Mouse (Mus musculus) ES-E14 (cell line): ENCODE measurements around the gene Gtf2ird1. TPM values are rescaled to one million over a fixed set of nuclear protein-coding genes. Genes with fewer than 3 reads are reported as not detected.

Experiments
- DNase-seq: peaks from one replicate; pipeline ENCODE4 v3.0.0-alpha.2; 2013; ENCODE audit warnings: low read depth, low spot score
- H3K27ac ChIP-seq: 2 replicates; pipeline ENCODE4 v1.5.1; 2012; ENCODE audit warnings: low read depth, mild to moderate bottlenecking, low read length, moderate library complexity, mixed read lengths; ENCODE audit not compliant: poor library complexity, insufficient read depth, severe bottlenecking
- H3K36me3 ChIP-seq: 2 replicates; pipeline ENCODE4 v1.6.1; 2012; ENCODE audit warnings: mild to moderate bottlenecking, low read length, moderate library complexity, mixed read lengths; ENCODE audit not compliant: control insufficient read depth, poor library complexity, insufficient read depth, severe bottlenecking
- H3K4me1 ChIP-seq, 2 experiments: fragments of 150-350 bp in 1 of 2; sonication (generic) in 1 of 2; 2 replicates each; pipeline ENCODE4 v1.6.1; 2012; ENCODE audit warnings: low read length in 2 of 2, mild to moderate bottlenecking in 1 of 2, mixed read lengths in 1 of 2; ENCODE audit not compliant: control insufficient read depth in 2 of 2, insufficient read depth in 2 of 2, poor library complexity in 1 of 2
- H3K4me3 ChIP-seq, 2 experiments: fragments of 150-350 bp in 1 of 2; sonication (generic) in 1 of 2; 2 replicates each; pipeline ENCODE4 v1.5.1; 2012; ENCODE audit warnings: low read length in 2 of 2, low read depth in 1 of 2, mild to moderate bottlenecking in 1 of 2, mixed read lengths in 1 of 2; ENCODE audit not compliant: insufficient read depth in 1 of 2, poor library complexity in 1 of 2, severe bottlenecking in 1 of 2
- H3K9ac ChIP-seq: 2 replicates; pipeline ENCODE4 v1.6.1; 2012; ENCODE audit warnings: low read depth, mild to moderate bottlenecking, low read length, mixed read lengths; ENCODE audit not compliant: poor library complexity, insufficient read depth, severe bottlenecking
- H3K9me3 ChIP-seq: fragments of 150-350 bp; sonication (generic); 2 replicates; pipeline ENCODE4 v1.6.1; 2012; ENCODE audit warnings: low read depth, mild to moderate bottlenecking, low read length; ENCODE audit not compliant: control insufficient read depth, insufficient read depth
- CHD2 ChIP-seq: IDR thresholded peaks from 2 replicates; pipeline ENCODE4 v1.6.1; 2014; ENCODE audit warnings: mild to moderate bottlenecking, low read depth, low read length, inconsistent platforms
- HCFC1 ChIP-seq: IDR thresholded peaks from 2 replicates; pipeline ENCODE4 v1.6.1; 2012; ENCODE audit warnings: low read length, inconsistent platforms, borderline replicate concordance; ENCODE audit not compliant: insufficient read depth
- MAFK ChIP-seq: IDR thresholded peaks from 2 replicates; pipeline ENCODE4 v1.6.1; 2014; ENCODE audit warnings: mild to moderate bottlenecking, low read depth, low read length, inconsistent platforms; ENCODE audit not compliant: insufficient read depth
- ZC3H11A ChIP-seq: IDR thresholded peaks from 2 replicates; pipeline ENCODE4 v1.6.1; 2012; ENCODE audit warnings: low read depth, mild to moderate bottlenecking, inconsistent platforms, low read length, borderline replicate concordance
- ZNF384 ChIP-seq: IDR thresholded peaks from 2 replicates; pipeline ENCODE4 v1.6.1; 2012; ENCODE audit warnings: low read depth, low read length, inconsistent platforms
- in situ Hi-C, 2 experiments: fragments of 600-800 bp; cut with MboI; formaldehyde crosslinking; loops; one replicate each; pipeline ENCODE4 v1.15.1; 2025; ENCODE audit warnings: low sequenced_read_pairs in 2 of 2, inconsistent platforms in 1 of 2; ENCODE audit not compliant: unreplicated experiment in 2 of 2
- total RNA-seq: library from RNA; depleted of rRNA; stranded (reverse); fragments of 300-350 nt; gene quantifications from 2 replicates; pipeline ENCODE4 v1.2.3, GENCODE M21; 2012

Gene Gtf2ird1
- total RNA-seq, 1 experiment = 63.5 TPM

GRCm38 (mm10) chr5:134325856-134326566, 130.5 kb downstream of the Gtf2ird1 start:
- in situ Hi-C loops = no loop called here
- H3K9me3 ChIP-seq = no peaks in the 10 kb centered on the region
- DNase-seq = no peak
- H3K27ac ChIP-seq = no peak overlapping the region
- no peaks in the 10 kb centered on the region for H3K36me3 ChIP-seq
- H3K4me3 ChIP-seq = peak overlapping the region; percentile 45 to 49
- TF ChIP-seq ZNF384 (no peak; the same call in 1 of the 2 replicates), ZC3H11A (no peak), HCFC1 (no peak), MAFK (no peak), CHD2 (no peak)
- peak overlapping the region; percentile 44 for H3K9ac ChIP-seq
- peaks cover 5 to 16% of the 10 kb centered on the region in 2 experiments for H3K4me1 ChIP-seq

DNA sequence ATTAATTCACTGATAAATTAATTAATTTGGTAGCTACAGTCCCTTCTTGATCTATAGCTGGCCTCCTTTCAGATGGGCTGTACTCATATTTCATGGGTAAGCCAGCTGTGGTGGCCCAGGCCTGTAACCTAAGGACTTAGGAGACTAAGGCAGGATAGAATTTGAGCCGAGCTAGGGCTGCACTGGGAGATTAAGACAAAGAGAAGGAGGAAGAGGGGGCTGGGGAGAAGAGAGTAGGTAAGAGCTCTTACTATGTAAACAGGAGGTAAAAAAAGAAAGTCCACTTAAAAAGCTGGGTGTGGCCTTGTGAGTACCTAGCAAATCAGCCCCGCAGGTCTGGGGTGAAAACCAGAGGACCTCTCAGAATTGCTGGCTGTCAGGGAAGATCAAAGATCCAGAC, 132.6 kb downstream of the Gtf2ird1 start:
- TF ChIP-seq HCFC1 (no peak), ZNF384 (no peak), MAFK (no peak), ZC3H11A (no peak), CHD2 (no peak)
- H3K36me3 ChIP-seq = no peaks in the 10 kb centered on the region
- DNase-seq = no peak
- in situ Hi-C loops = no loop called here
- H3K27ac ChIP-seq = peak overlapping the region; percentile 41; the same call in 1 of the 2 replicates
- no peaks in the 10 kb centered on the region for H3K9me3 ChIP-seq
- no peak overlapping the region for H3K4me3 ChIP-seq
- no peak overlapping the region for H3K9ac ChIP-seq
- H3K4me1 ChIP-seq = peaks cover 2 to 14% of the 10 kb centered on the region in 2 experiments

GRCm38 (mm10) chr5:134323311-134323710, 133.2 kb downstream of the Gtf2ird1 start:
- H3K4me1 ChIP-seq = peaks cover 2 to 14% of the 10 kb centered on the region in 2 experiments
- TF ChIP-seq CHD2 (no peak), ZNF384 (0 out of 2 replicates have a peak, but pooled peaks have one; percentile 38)
- DNase-seq = no peak
- no peak overlapping the region for H3K4me3 ChIP-seq
- in situ Hi-C loops = no loop called here
- H3K27ac ChIP-seq = no peak overlapping the region; the same call in 1 of the 2 replicates
- H3K9me3 ChIP-seq = no peaks in the 10 kb centered on the region
- no peaks in the 10 kb centered on the region for H3K36me3 ChIP-seq
- H3K9ac ChIP-seq = no peak overlapping the region

DNA sequence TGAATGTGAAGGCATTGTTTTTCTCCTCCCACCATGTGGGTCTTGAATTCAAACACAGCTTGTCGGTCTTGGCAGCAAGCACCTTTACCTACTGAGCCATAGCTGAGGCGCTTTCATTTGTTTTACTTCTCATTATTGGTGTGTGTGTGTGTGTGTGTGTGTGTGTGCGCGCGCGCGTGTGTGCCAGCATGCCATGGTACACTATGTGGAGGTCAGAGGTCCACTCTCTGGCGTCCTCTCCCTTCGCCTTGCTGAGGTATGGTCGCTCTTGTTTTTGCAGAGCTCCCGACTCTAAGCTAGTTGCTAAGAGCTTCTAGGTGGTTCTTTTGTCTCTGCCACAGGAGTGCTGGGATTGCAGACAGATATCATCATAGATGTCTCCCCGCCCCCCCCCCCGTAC, 134.2 kb downstream of the Gtf2ird1 start:
- TF ChIP-seq ZC3H11A (no peak), CHD2 (no peak), MAFK (no peak), ZNF384 (no peak), HCFC1 (no peak)
- DNase-seq = no peak
- Histone ChIP-seq H3K4me1 (peaks cover 2 to 14% of the 10 kb centered on the region in 2 experiments), H3K27ac (no peak overlapping the region), H3K9ac (no peak overlapping the region), H3K4me3 (no peak overlapping the region), H3K36me3 (no peaks in the 10 kb centered on the region), H3K9me3 (no peaks in the 10 kb centered on the region)
- in situ Hi-C loops = no loop called here

DNA sequence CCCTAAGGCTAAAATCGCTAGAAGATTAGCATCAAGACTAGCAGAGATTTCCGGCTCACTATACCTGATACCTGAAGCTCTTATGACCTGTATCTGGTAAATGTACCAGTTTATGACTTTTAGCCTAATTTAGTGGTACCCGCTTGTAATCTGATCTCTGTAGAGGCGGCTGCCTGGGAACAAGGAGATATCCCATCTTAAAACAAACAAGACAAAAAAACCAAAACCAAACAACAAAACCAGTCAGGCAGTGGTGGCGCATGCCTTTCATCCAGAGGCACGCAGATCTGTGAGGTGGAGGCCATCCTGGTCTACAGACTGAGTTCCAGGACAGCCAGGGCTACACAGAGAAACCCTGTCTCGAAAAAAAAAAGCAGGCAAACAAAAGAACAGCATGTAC, 134.8 kb downstream of the Gtf2ird1 start:
- Histone ChIP-seq H3K27ac (no peak overlapping the region), H3K4me3 (no peak overlapping the region), H3K36me3 (no peaks in the 10 kb centered on the region), H3K9ac (no peak overlapping the region), H3K4me1 (peaks cover 2 to 14% of the 10 kb centered on the region in 2 experiments), H3K9me3 (no peaks in the 10 kb centered on the region)
- no peak for DNase-seq
- in situ Hi-C loops = no loop called here
- TF ChIP-seq ZNF384 = no peak
- TF ChIP-seq MAFK = no peak
- no peak for TF ChIP-seq HCFC1
